Mouse (Mus musculus): ENCODE results near the gene Sh2d1b1.
"Not testable (repeated sequence)": the region's sequence is repeated elsewhere in the genome, so short reads cannot be mapped to it uniquely, and the experiment has no call there.

Sh2d1b1 gene

GRCm38 (mm10) chr1:170277016-170277415, at the start of gene Sh2d1b1:
Gene Sh2d1b1 (plus strand): TSS chr1:170277320.
- DNase-seq, result no peak

GRCm38 (mm10) chr1:170232688-170233087, 44.4 kb upstream of the Sh2d1b1 start, which contains the start of gene Sh2d1b2:
Gene Sh2d1b2 (plus strand): TSS chr1:170232749.
- not testable (repeated sequence) for DNase-seq

- no peak for DNase-seq
Measured at GRCm38 (mm10) chr1:170245016-170245415, 32.1 kb upstream of the Sh2d1b1 start.

- no peak for DNase-seq
Measured at GRCm38 (mm10) chr1:170254893-170255559, 22.1 kb upstream of the Sh2d1b1 start.

- DNase-seq, result peak; percentile 92
Measured at GRCm38 (mm10) chr1:170255560-170255910, 21.6 kb upstream of the Sh2d1b1 start.

GRCm38 (mm10) chr1:170270281-170270680, 6.8 kb upstream of the Sh2d1b1 start:
- no peak for DNase-seq

- no peak for DNase-seq
Measured at GRCm38 (mm10) chr1:170270696-170271095, 6.4 kb upstream of the Sh2d1b1 start.

GRCm38 (mm10) chr1:170273252-170273651, 3.9 kb upstream of the Sh2d1b1 start:
- no peak for DNase-seq

GRCm38 (mm10) chr1:170282415-170283129, 5.5 kb downstream of the Sh2d1b1 start:
- DNase-seq, result no peak

- peak; percentile 36 for DNase-seq
Measured at GRCm38 (mm10) chr1:170292239-170292951, 15.3 kb downstream of the Sh2d1b1 start.

- no peak for DNase-seq
Measured at GRCm38 (mm10) chr1:170293257-170293656, 16.1 kb downstream of the Sh2d1b1 start.

GRCm38 (mm10) chr1:170294786-170295570, 17.9 kb downstream of the Sh2d1b1 start:
- no peak for DNase-seq

- DNase-seq, result no peak
Measured at GRCm38 (mm10) chr1:170299496-170299895, 22.4 kb downstream of the Sh2d1b1 start.

GRCm38 (mm10) chr1:170301686-170302085, 24.6 kb downstream of the Sh2d1b1 start:
- DNase-seq, result no peak

GRCm38 (mm10) chr1:170302456-170302855, 25.3 kb downstream of the Sh2d1b1 start:
- DNase-seq, result no peak

GRCm38 (mm10) chr1:170303103-170303502, 26.0 kb downstream of the Sh2d1b1 start:
- DNase-seq, result no peak

GRCm38 (mm10) chr1:170305002-170305401, 27.9 kb downstream of the Sh2d1b1 start:
- DNase-seq, result no peak

GRCm38 (mm10) chr1:170306232-170306631, 29.1 kb downstream of the Sh2d1b1 start, which contains the start of gene Gm7694:
Gene Gm7694 (minus strand): TSS chr1:170306332.
- no peak for DNase-seq

- no peak for DNase-seq
Measured at GRCm38 (mm10) chr1:170308503-170308902, 31.4 kb downstream of the Sh2d1b1 start, which contains the start of gene Spata46. Gene Spata46 (plus strand): TSS chr1:170308803.

GRCm38 (mm10) chr1:170311431-170311830, 34.3 kb downstream of the Sh2d1b1 start:
- DNase-seq, result no peak

GRCm38 (mm10) chr1:170322046-170322445, 44.9 kb downstream of the Sh2d1b1 start:
- DNase-seq, result no peak

- DNase-seq, result no peak
Measured at GRCm38 (mm10) chr1:170323001-170323400, 45.9 kb downstream of the Sh2d1b1 start.

GRCm38 (mm10) chr1:170324312-170324711, 47.2 kb downstream of the Sh2d1b1 start:
- no peak for DNase-seq
